Mouse (Mus musculus): ENCODE data around the gene Mok.

Gene Mok

GRCm38 (mm10) chr12:110846191-110846765 is 5.5 kb upstream of the Mok start:
- DNase-seq = no peak

DNA sequence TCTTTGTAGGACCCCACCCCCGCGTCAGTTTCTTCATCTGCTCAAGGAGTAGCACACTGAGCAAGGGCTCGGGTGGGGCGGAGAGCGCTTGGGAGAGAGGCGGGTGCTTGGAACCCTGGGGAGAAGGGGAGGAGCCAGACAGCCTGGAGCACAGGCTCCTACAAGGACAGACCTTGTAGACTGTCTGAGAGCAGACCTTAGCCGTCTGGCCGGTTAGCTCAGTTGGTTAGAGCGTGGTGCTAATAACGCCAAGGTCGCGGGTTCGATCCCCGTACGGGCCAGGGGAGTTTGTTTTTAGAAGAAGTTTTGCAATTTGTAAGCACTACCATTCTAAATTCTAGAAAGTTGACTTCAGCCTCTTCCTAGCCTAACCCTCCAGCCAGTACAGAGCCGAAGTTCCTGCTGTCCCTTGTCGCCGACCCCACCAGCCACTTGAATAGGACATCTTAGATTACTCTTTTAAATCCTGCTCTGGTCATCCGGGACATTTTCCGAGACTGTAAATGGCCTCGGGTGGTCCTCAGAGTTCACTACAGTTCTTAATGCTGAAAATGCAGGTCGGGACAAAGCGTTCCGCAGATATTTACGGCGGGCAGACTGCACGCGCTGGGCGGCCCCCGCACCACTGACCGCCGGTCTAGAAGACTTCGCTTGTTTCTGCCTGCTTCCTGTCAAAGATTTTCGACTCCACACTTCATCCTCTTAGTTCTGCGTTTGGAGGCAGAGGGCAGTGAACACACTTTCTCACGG is 4.6 kb upstream of the Mok start:
- DNase-seq = peak; percentile 89

GRCm38 (mm10) chr12:110844227-110845130 is 3.7 kb upstream of the Mok start:
- peak; percentile 39 for DNase-seq

- DNase-seq = peak; percentile 81
Observed at GRCm38 (mm10) chr12:110843194-110844048, 2.7 kb upstream of the Mok start.

GRCm38 (mm10) chr12:110841731-110842493 is 1.2 kb upstream of the Mok start:
- DNase-seq = no peak

- DNase-seq = no peak
Observed at GRCm38 (mm10) chr12:110837850-110838249, 2.9 kb downstream of the Mok start.

- DNase-seq = no peak
Observed at GRCm38 (mm10) chr12:110837192-110837841, 3.4 kb downstream of the Mok start.

DNA sequence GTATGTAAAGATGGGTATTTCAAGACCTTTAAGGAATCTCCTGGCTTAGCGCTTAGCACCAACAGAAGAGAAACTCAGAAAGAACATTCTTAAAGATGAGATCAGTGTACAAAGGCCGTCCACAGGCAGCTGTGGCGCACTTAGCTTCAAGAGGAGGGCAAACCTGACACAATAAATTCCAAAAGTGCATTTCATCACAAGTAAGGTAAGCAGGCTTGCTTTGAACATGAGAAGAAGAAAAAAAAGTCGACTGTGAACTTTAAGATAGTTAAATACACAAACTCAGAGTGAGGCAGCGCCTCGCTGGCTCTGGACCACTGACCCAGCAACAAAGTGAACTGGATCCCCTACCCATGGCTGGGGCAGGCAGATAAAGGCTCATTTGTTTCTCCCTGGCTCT is 4.0 kb downstream of the Mok start:
- DNase-seq = no peak

DNA sequence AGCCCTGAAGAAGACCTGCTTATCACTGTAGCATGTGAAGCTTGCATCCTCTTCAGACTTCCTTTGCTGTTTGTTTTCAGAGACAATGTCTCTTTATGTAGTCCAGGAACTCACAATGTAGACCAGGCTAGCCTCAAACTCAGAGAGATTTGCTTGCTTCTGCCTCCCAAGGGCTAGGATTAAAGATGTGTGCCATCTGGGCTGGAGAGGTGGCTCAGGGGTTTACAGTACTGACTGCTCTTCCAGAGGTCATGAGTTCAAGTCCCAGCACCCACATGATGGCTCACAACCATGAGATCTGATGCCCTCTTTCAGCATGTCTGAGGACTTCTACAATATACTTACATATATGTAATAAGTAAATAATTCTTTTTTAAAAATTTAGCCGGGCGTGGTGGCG is 5.6 kb downstream of the Mok start:
- DNase-seq = no peak

- DNase-seq = no peak
Observed at GRCm38 (mm10) chr12:110830293-110831024, 10.3 kb downstream of the Mok start.

GRCm38 (mm10) chr12:110828908-110829307 is 11.8 kb downstream of the Mok start:
- no peak for DNase-seq

- DNase-seq = no peak
Observed at GRCm38 (mm10) chr12:110822366-110822765, 18.4 kb downstream of the Mok start.

GRCm38 (mm10) chr12:110821787-110822186 is 19.0 kb downstream of the Mok start:
- DNase-seq = no peak

GRCm38 (mm10) chr12:110819367-110819766 is 21.4 kb downstream of the Mok start:
- no peak for DNase-seq

GRCm38 (mm10) chr12:110816833-110817232 is 23.9 kb downstream of the Mok start:
- DNase-seq = no peak

GRCm38 (mm10) chr12:110814924-110815323 is 25.8 kb downstream of the Mok start:
- no peak for DNase-seq

GRCm38 (mm10) chr12:110813624-110814023 is 27.1 kb downstream of the Mok start:
- DNase-seq = no peak

- DNase-seq = no peak
Observed at GRCm38 (mm10) chr12:110813132-110813531, 27.6 kb downstream of the Mok start.

DNA sequence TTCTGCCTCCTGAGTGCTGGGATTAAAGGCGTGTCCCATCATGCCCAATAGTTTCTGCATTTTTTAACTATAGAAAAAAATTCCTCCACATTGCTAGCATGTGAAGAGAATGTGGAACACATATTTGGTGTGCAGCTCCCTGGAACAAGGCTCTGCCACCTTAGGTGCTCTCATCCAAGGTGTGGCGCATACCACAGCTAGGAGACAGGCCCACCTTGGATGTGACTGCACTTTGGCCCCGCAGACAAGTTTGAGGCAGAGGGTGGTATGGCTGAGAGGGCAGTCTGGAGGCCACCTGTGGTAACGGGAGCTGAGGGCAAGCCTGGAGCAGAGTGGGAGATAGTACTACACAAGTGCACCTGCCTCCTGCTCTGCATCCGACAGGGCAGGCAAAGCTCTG is 31.9 kb downstream of the Mok start:
- no peak for DNase-seq

GRCm38 (mm10) chr12:110808430-110808829 is 32.3 kb downstream of the Mok start:
- no peak for DNase-seq

Measured in cerebellum, adult 9-11 months (tissue).